Mouse (Mus musculus) myocyte (in vitro differentiated cells): ENCODE measurements at regions not wholly inside any gene's neighbourhood (a gene's known extent, or its start where the extent isn't known, plus 50 kb on each side); places are given as distances from the start of the nearest gene placed in this dataset.

Experiments
- H3K27me3 ChIP-seq: one replicate; pipeline ENCODE4 v1.6.1; 2011; ENCODE audit not compliant: control insufficient read depth, insufficient read depth, insufficient read length
- H3K36me3 ChIP-seq: one replicate; pipeline ENCODE4 v1.6.1; 2011; ENCODE audit not compliant: control insufficient read depth, insufficient read depth
- H3K4me2 ChIP-seq: one replicate; pipeline ENCODE4 v1.6.1; 2011; ENCODE audit warnings: low read depth, control low read depth
- H3K4me3 ChIP-seq: one replicate; pipeline ENCODE4 v1.5.1; 2011; ENCODE audit warnings: mild to moderate bottlenecking, control low read depth, moderate library complexity
- H3K79me2 ChIP-seq: one replicate; pipeline ENCODE4 v1.6.1; 2011; ENCODE audit not compliant: control insufficient read depth, insufficient read depth
- H3ac ChIP-seq: one replicate; pipeline ENCODE4 v1.6.1; 2011; ENCODE audit not compliant: control insufficient read depth, insufficient read length
- CEBPB ChIP-seq: IDR thresholded peaks from 2 replicates; pipeline ENCODE4 v1.6.1; 2011; ENCODE audit warnings: mild to moderate bottlenecking, moderate library complexity; ENCODE audit not compliant: poor library complexity, insufficient read depth, severe bottlenecking
- E2F4 ChIP-seq: IDR thresholded peaks from one replicate; pipeline ENCODE4 v1.6.1; 2011; ENCODE audit warnings: mild to moderate bottlenecking, control low read depth, moderate library complexity; ENCODE audit not compliant: insufficient read depth
- MAX ChIP-seq: IDR thresholded peaks from one replicate; pipeline ENCODE4 v1.6.1; 2011; ENCODE audit warnings: low read depth, mild to moderate bottlenecking, control low read depth
- MYOD1 ChIP-seq, 3 experiments: IDR thresholded peaks; one replicate each; pipeline ENCODE4 v1.6.1; 2011; ENCODE audit warnings: control low read depth in 2 of 3, low read depth in 2 of 3, mild to moderate bottlenecking in 2 of 3, moderate library complexity in 1 of 3; ENCODE audit not compliant: insufficient read length in 2 of 3, control insufficient read depth in 1 of 3
- MYOG ChIP-seq, 3 experiments: IDR thresholded peaks; one replicate each; pipeline ENCODE4 v1.6.1; 2011; ENCODE audit warnings: control low read depth in 2 of 3, low read depth in 2 of 3, mild to moderate bottlenecking in 2 of 3; ENCODE audit not compliant: insufficient read length in 2 of 3, control insufficient read depth in 1 of 3, insufficient read depth in 1 of 3
- POLR2A ChIP-seq: IDR thresholded peaks from one replicate; pipeline ENCODE4 v1.6.1; 2011; ENCODE audit warnings: low read depth, mild to moderate bottlenecking, control low read depth, moderate library complexity; ENCODE audit not compliant: insufficient read length
- POLR2AphosphoS2 ChIP-seq: IDR thresholded peaks from one replicate; pipeline ENCODE4 v1.6.1; 2011; ENCODE audit warnings: low read depth, control low read depth; ENCODE audit not compliant: insufficient read length
- REST ChIP-seq: IDR thresholded peaks from one replicate; pipeline ENCODE4 v1.6.1; 2011; ENCODE audit warnings: mild to moderate bottlenecking, control low read depth, moderate library complexity; ENCODE audit not compliant: insufficient read depth, insufficient read length
- SRF ChIP-seq: IDR thresholded peaks from one replicate; pipeline ENCODE4 v1.6.1; 2011; ENCODE audit warnings: low read depth; ENCODE audit not compliant: control insufficient read depth, insufficient read length
- TCF12 ChIP-seq: IDR thresholded peaks from one replicate; pipeline ENCODE4 v1.6.1; 2011; ENCODE audit warnings: mild to moderate bottlenecking, control low read depth; ENCODE audit not compliant: poor library complexity, insufficient read depth, severe bottlenecking
- TCF3 ChIP-seq: IDR thresholded peaks from one replicate; pipeline ENCODE4 v1.6.1; 2011; ENCODE audit warnings: low read depth, control low read depth; ENCODE audit not compliant: insufficient read length
- USF1 ChIP-seq: IDR thresholded peaks from one replicate; pipeline ENCODE4 v1.6.1; 2011; ENCODE audit warnings: low read depth, mild to moderate bottlenecking, control low read depth, moderate library complexity

DNA sequence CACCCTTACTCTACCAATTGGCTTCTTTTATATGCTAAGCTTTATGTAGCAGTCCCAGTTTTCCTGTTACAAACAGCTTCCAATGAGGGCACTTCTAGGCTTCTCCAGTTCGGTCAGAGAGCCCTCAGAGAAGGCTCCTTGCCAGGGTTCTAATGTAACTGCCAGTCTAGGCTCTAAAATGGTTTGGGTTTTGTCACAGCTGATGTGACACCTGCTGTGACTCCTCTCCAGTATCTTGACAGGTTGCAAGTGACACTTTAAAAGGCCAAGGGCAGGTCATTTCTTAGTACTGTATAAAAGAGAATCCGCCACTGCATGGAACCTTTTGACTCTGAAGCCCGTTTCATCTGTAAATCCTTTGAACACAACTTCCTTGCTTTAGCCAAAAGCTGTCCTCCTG lies 54.0 kb upstream of the Nedd9 start:
- peak overlapping the region; percentile 10 for H3K4me2 ChIP-seq
- no peaks in the 10 kb centered on the region for H3K36me3 ChIP-seq
- no peak overlapping the region for H3ac ChIP-seq
- no peaks in the 10 kb centered on the region for H3K79me2 ChIP-seq
- H3K27me3 ChIP-seq, result no peaks in the 10 kb centered on the region
- TF ChIP-seq MYOD1 (IDR thresholded peaks at IDR 0.05; ENCODE audit: control insufficient read depth in 1 of 3, insufficient read length in 2 of 3, low read depth in 2 of 3) (peak; percentile 28 to 77 (median 74)), POLR2AphosphoS2 (no peak)
- H3K4me3 ChIP-seq, result no peak overlapping the region

DNA sequence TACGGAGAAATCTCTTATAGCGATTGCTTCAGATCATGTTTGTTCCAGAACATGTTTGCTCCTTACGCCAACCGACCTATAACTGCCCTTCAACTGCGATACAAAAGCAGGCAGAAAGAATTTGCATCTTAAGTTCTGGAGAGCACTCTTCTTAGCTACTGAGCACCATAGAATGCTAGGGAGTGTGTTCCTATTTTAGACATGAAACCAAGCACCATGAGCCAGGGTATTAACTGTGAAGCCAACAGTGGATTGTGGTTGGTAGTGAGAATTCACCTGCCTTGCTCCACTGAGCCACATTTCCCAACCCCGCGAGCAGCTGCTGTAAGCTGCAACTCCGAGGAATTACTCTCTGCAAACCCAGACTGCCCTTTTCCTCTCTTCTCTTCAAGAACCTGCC lies 58.9 kb upstream of the Nedd9 start:
- Histone ChIP-seq H3K36me3 (no peaks in the 10 kb centered on the region), H3ac (no peak overlapping the region), H3K27me3 (no peaks in the 10 kb centered on the region), H3K4me2 (peak overlapping the region; percentile 30), H3K4me3 (no peak overlapping the region), H3K79me2 (no peaks in the 10 kb centered on the region)
- TF ChIP-seq TCF3 (peak; percentile 60), MYOD1 (IDR thresholded peaks at IDR 0.05; ENCODE audit: control insufficient read depth in 1 of 3, insufficient read length in 2 of 3, low read depth in 2 of 3) (peak; percentile 76 to 96 (median 82)), SRF (no peak), E2F4 (no peak), TCF12 (peak; percentile 81), POLR2AphosphoS2 (no peak), CEBPB (peak; percentile 25; the same call in 1 of the 2 replicates), POLR2A (no peak), REST (no peak), MAX (no peak), MYOG (IDR thresholded peaks at IDR 0.05; ENCODE audit: control insufficient read depth in 1 of 3, insufficient read depth in 1 of 3, insufficient read length in 2 of 3, low read depth in 2 of 3) (peak; percentile 55 to 98 (median 92)), USF1 (no peak)

DNA sequence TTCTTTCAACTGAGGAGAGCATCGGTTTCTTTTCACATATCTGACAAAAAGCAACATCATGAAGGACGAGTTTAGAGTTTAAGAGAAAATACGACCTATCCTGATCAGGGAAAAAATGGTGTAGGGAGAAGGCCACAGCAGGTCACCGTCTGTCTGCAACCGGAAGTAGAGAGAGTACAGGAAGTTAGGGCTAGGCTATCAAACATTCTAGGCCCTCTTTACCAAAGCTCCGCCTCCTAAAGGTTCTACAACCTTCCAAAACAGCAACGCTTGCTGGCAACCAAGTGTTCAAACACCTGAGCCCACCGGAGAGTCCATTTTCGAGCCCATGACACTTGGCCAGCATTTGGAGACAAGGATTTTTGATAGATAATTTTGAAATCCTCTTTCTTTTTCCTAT lies 59.2 kb upstream of the Tmem170b start:
- no peak overlapping the region for H3ac ChIP-seq
- H3K36me3 ChIP-seq, result no peaks in the 10 kb centered on the region
- H3K4me2 ChIP-seq, result peak overlapping the region; percentile 19
- H3K4me3 ChIP-seq, result no peak overlapping the region
- TF ChIP-seq MYOD1 (IDR thresholded peaks at IDR 0.05; ENCODE audit: control insufficient read depth in 1 of 3, insufficient read length in 2 of 3, low read depth in 2 of 3), result no peak
- TF ChIP-seq CEBPB, result no peak
- TF ChIP-seq USF1, result no peak
- TF ChIP-seq REST, result no peak
- TF ChIP-seq TCF12, result no peak
- TF ChIP-seq MYOG (IDR thresholded peaks at IDR 0.05; ENCODE audit: control insufficient read depth in 1 of 3, insufficient read depth in 1 of 3, insufficient read length in 2 of 3, low read depth in 2 of 3), result no peak
- H3K27me3 ChIP-seq, result no peaks in the 10 kb centered on the region
- no peaks in the 10 kb centered on the region for H3K79me2 ChIP-seq

DNA sequence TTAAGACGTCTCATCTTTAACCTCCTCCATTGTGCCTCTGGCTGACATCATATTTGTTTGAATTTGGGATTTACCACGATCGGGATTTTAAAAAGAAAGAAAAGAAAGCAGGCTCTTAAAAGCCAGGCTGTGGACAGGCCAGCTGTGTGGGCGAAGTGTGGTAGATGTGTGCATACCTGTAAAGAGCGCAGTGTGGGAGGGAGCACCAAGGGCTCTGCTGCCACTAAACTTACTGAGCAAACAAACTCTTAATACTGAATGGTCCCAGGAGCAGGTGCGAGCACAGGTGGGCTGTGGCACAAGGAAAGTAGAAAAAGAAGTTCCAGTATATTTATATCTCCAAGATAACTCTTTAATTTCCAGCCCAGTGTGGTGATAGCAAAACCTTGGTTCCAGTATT lies 56.4 kb upstream of the Tmem170b start:
- Histone ChIP-seq H3K4me3 (no peak overlapping the region), H3K27me3 (no peaks in the 10 kb centered on the region), H3K4me2 (no peak overlapping the region), H3ac (no peak overlapping the region), H3K36me3 (no peaks in the 10 kb centered on the region), H3K79me2 (no peaks in the 10 kb centered on the region)
- TF ChIP-seq TCF3 (no peak), MYOD1 (IDR thresholded peaks at IDR 0.05; ENCODE audit: control insufficient read depth in 1 of 3, insufficient read length in 2 of 3, low read depth in 2 of 3) (peak in 1 of 3 experiments; percentile 4)

DNA sequence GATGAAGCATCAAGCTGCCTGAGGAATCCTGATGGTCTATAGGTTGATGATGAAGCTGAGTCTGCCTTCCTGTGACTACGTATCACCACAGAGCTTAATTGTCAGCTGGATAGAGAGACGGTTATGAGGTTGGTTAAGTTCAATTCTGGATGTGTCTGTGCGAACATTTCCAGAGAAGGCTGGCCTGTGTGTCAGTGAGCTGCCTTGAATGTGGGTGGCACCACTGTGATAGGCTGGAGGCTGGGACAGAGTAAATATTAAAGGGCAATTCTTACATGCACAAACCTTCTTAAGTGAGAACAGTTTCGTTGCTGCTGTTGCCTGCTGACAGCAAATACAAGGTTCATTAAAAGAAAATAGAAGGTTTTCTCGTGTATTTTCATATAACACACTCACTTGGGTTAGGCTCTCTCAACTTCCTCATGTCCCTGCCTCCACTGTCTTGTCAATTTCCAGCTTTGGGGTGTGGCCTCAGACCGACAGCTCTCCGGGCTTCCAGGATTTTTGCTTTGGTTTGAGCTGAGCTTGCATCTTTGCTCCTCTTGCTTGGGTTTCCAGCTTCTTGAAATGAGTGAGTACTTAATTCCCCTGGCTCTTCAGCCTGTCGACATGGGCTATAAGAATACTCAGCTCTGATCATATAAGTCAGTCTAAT lies 55.3 kb upstream of the Tmem170b start:
- no peaks in the 10 kb centered on the region for H3K79me2 ChIP-seq
- no peak overlapping the region for H3K4me2 ChIP-seq
- TF ChIP-seq TCF3 (no peak), E2F4 (no peak), USF1 (no peak), MYOD1 (IDR thresholded peaks at IDR 0.05; ENCODE audit: control insufficient read depth in 1 of 3, insufficient read length in 2 of 3, low read depth in 2 of 3) (no peak), POLR2A (no peak)
- no peak overlapping the region for H3ac ChIP-seq
- no peaks in the 10 kb centered on the region for H3K36me3 ChIP-seq
- no peak overlapping the region for H3K4me3 ChIP-seq
- H3K27me3 ChIP-seq, result no peaks in the 10 kb centered on the region
